In the genomic region with DNA sequence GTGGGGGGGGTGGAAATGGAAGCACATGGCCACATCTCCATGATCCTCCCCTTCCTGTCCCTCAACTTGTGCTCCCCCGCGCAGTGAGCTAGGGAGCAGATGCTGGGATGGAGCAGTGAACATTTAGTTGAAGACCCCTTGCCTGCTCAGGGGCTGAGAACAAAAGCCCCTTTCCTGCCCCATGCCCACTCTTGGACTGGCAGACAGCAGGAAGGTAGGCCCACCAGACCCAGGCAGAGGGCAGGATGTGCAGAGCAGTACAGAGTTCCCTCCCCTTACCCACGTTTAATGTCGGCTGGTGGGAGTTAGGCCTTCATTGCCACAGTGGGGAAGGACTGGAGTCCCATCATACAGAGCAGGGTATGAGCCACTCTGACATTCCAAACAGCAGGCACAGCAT, we compare ENCODE assay signal across 11 mouse cellular contexts. TPM values are rescaled to one million over a fixed set of nuclear protein-coding genes. Genes with fewer than 3 reads are reported as not detected.
DNase-seq lines count a peak whose midpoint lies in the region; ATAC-seq and TF ChIP-seq lines count a peak whose summit lies in the region.
"Had no signal": no experiment of that assay in that cellular context is flagged by ENCODE, and none has a peak within 500 bp of the region (broad histone marks: within the 10 kb centered on the region; RNA-seq: fewer than 3 reads in every experiment).

No protein-coding gene starts in this region.

- 69% methylated on average over 4 of the region's 4 CpGs for WGBS in hindbrain, postnatal 0 days
- WGBS in hindbrain, embryonic 11.5 days, result 74% methylated on average over 4 of the region's 4 CpGs
- 39% methylated on average over 4 of the region's 4 CpGs for WGBS in spleen, adult 2 months
- WGBS in liver, embryonic 13.5 days (ENCODE audit: insufficient replicate concordance), result 59% methylated on average over 4 of the region's 4 CpGs

- no peaks in the 10 kb centered on the region for H3K9me3 ChIP-seq in hindbrain, postnatal 0 days (ENCODE audit: low read length)
- H3K9me3 ChIP-seq in hindbrain, embryonic 11.5 days (ENCODE audit: control insufficient read depth, low read length), result no peaks in the 10 kb centered on the region
- no peaks in the 10 kb centered on the region for H3K9me3 ChIP-seq in liver, embryonic 13.5 days (replicated peaks)

- no peaks in the 10 kb centered on the region for H3K27me3 ChIP-seq in hindbrain, postnatal 0 days (ENCODE audit: insufficient read depth, low read length)
- no peaks in the 10 kb centered on the region for H3K27me3 ChIP-seq in hindbrain, embryonic 11.5 days (ENCODE audit: control insufficient read depth, insufficient read depth, low read length)
- no peaks in the 10 kb centered on the region for H3K27me3 ChIP-seq in spleen, adult 2 months (ENCODE audit: control insufficient read depth, insufficient read depth, low read length)
- no peaks in the 10 kb centered on the region for H3K27me3 ChIP-seq in liver, embryonic 13.5 days

- no peak for TF ChIP-seq POLR2A in spleen, adult 2 months (IDR thresholded peaks at IDR 0.05; ENCODE audit: low read depth, low read length)

- no peak for TF ChIP-seq CTCF in hindbrain, postnatal 0 days (IDR thresholded peaks at IDR 0.05; ENCODE audit: low read depth)
- TF ChIP-seq CTCF in spleen, adult 2 months (IDR thresholded peaks at IDR 0.05; ENCODE audit: extremely low read depth, insufficient read depth, insufficient read length, insufficient replicate concordance), result no peak

- peaks cover 37% of the 10 kb centered on the region for H3K36me3 ChIP-seq in hindbrain, postnatal 0 days (ENCODE audit: insufficient read depth, low read length)
- peaks cover 12% of the 10 kb centered on the region for H3K36me3 ChIP-seq in hindbrain, embryonic 11.5 days (ENCODE audit: control insufficient read depth, insufficient read depth, low read length)
- H3K36me3 ChIP-seq in spleen, adult 2 months (ENCODE audit: control insufficient read depth, insufficient read depth, low read length), result peaks cover 13% of the 10 kb centered on the region
- peaks cover 50% of the 10 kb centered on the region for H3K36me3 ChIP-seq in liver, embryonic 13.5 days

- no peak for ATAC-seq in hindbrain, postnatal 0 days
- no peak for ATAC-seq in hindbrain, embryonic 11.5 days (ENCODE audit: low FRiP score)
- no peak for ATAC-seq in liver, embryonic 13.5 days (ENCODE audit: low read depth)

- H3K4me2 ChIP-seq in hindbrain, postnatal 0 days (ENCODE audit: low read depth, low read length), result no peak overlapping the region
- no peak overlapping the region for H3K4me2 ChIP-seq in hindbrain, embryonic 11.5 days (replicated peaks; ENCODE audit: low read depth, low read length)
- no peak overlapping the region for H3K4me2 ChIP-seq in liver, embryonic 13.5 days

- no peak overlapping the region for H3K9ac ChIP-seq in hindbrain, postnatal 0 days (replicated peaks; ENCODE audit: low read length)
- no peak overlapping the region for H3K9ac ChIP-seq in hindbrain, embryonic 11.5 days (ENCODE audit: low read depth, low read length)
- H3K9ac ChIP-seq in liver, embryonic 13.5 days, result 0 out of 2 replicates have a peak overlapping the region, but pooled peaks have one; percentile 84

- no peak for DNase-seq in hindbrain, postnatal 0 days (ENCODE audit: low spot score)
- no peak for DNase-seq in hindbrain, embryonic 11.5 days (ENCODE audit: low spot score)
- DNase-seq in spleen, adult 2 months (ENCODE audit: low read depth in 1 of 2, low spot score in 2 of 2), result no peak
- no peak for DNase-seq in spleen, postnatal 4 days (ENCODE audit: low spot score in 2 of 2)
- DNase-seq in liver, embryonic 13.5 days, result no peak
- peak; percentile 59 to 66 for DNase-seq in thymus, postnatal 36 days
- DNase-seq in cerebellum, adult 11 months, result no peak
- DNase-seq in frontal cortex, postnatal 25 days (ENCODE audit: low spot score in 2 of 2), result no peak
- DNase-seq: cerebellum, adult 9-10 months; kidney, postnatal 25 days; right cerebral cortex, postnatal 14 days had no signal

- H3K4me3 ChIP-seq in hindbrain, postnatal 0 days (ENCODE audit: low read length), result no peak overlapping the region
- no peak overlapping the region for H3K4me3 ChIP-seq in hindbrain, embryonic 11.5 days (ENCODE audit: low read depth, low read length)
- H3K4me3 ChIP-seq in spleen, adult 2 months (ENCODE audit: extremely low read depth, insufficient read depth, insufficient read length), result no peak overlapping the region
- no peak overlapping the region for H3K4me3 ChIP-seq in liver, embryonic 13.5 days (replicated peaks)

- peaks cover 11% of the 10 kb centered on the region; the same call in 1 of the 2 replicates for H3K4me1 ChIP-seq in hindbrain, postnatal 0 days (ENCODE audit: insufficient read depth, low read length)
- peaks cover 2% of the 10 kb centered on the region; the same call in 1 of the 2 replicates for H3K4me1 ChIP-seq in hindbrain, embryonic 11.5 days (replicated peaks; ENCODE audit: control insufficient read depth, insufficient read depth, low read length)
- H3K4me1 ChIP-seq in spleen, adult 2 months (ENCODE audit: control insufficient read depth, insufficient read depth, insufficient read length), result peaks cover 47% of the 10 kb centered on the region
- peaks cover 69% of the 10 kb centered on the region for H3K4me1 ChIP-seq in liver, embryonic 13.5 days (replicated peaks)

- peak overlapping the region; percentile 45; the same call in 1 of the 2 replicates for H3K27ac ChIP-seq in hindbrain, postnatal 0 days
- no peak overlapping the region for H3K27ac ChIP-seq in hindbrain, embryonic 11.5 days (ENCODE audit: low read depth, low read length)
- peak overlapping the region; percentile 97 for H3K27ac ChIP-seq in spleen, adult 2 months (ENCODE audit: insufficient read depth, low read length)
- peak overlapping the region; percentile 78 for H3K27ac ChIP-seq in liver, embryonic 13.5 days

RNA-seq across cellular contexts. Expression of a gene that starts 1.6 kb away (rescaled TPM):
- 4.3 and 5.4 TPM in 2 replicates for total RNA-seq in hindbrain, postnatal 0 days (2014; rRNA removed)
- polyA plus RNA-seq in hindbrain, postnatal 0 days (2015; fragmentation: Nextera tagmentation; extraction: Ambion mirVana), result 4.3 and 4.8 TPM in 2 replicates
- polyA plus RNA-seq in hindbrain, embryonic 11.5 days (2014; fragmentation: Nextera tagmentation; extraction: Ambion mirVana), result 8.8 and 9.4 TPM in 2 replicates
- polyA plus RNA-seq in spleen, adult 2 months (2012; rRNA removed), result 183 and 205 TPM in 2 replicates
- 2.7 and 3.5 TPM in 2 replicates for polyA plus RNA-seq in liver, embryonic 13.5 days (2015; fragmentation: Nextera tagmentation; extraction: Ambion mirVana)

RNA-seq across cellular contexts. Expression of a gene that starts 24.5 kb away (rescaled TPM):
- 63.1 and 73.8 TPM in 2 replicates for total RNA-seq in hindbrain, postnatal 0 days (2014; rRNA removed)
- 45.2 and 45.4 TPM in 2 replicates for polyA plus RNA-seq in hindbrain, postnatal 0 days (2015; fragmentation: Nextera tagmentation; extraction: Ambion mirVana)
- 21.9 and 22.7 TPM in 2 replicates for polyA plus RNA-seq in hindbrain, embryonic 11.5 days (2014; fragmentation: Nextera tagmentation; extraction: Ambion mirVana)
- 28.6 and 36.1 TPM in 2 replicates for polyA plus RNA-seq in spleen, adult 2 months (2012; rRNA removed)
- polyA plus RNA-seq in liver, embryonic 13.5 days (2015; fragmentation: Nextera tagmentation; extraction: Ambion mirVana), result 10.0 and 10.7 TPM in 2 replicates

RNA-seq across cellular contexts. Expression of a gene that starts 25.4 kb away (rescaled TPM):
- total RNA-seq in hindbrain, postnatal 0 days (2014; rRNA removed), result 234 and 248 TPM in 2 replicates
- polyA plus RNA-seq in hindbrain, postnatal 0 days (2015; fragmentation: Nextera tagmentation; extraction: Ambion mirVana), result 128 and 141 TPM in 2 replicates
- 112 and 130 TPM in 2 replicates for polyA plus RNA-seq in hindbrain, embryonic 11.5 days (2014; fragmentation: Nextera tagmentation; extraction: Ambion mirVana)
- 121 and 148 TPM in 2 replicates for polyA plus RNA-seq in spleen, adult 2 months (2012; rRNA removed)
- polyA plus RNA-seq in liver, embryonic 13.5 days (2015; fragmentation: Nextera tagmentation; extraction: Ambion mirVana), result 32.8 and 34.0 TPM in 2 replicates

RNA-seq across cellular contexts. Expression of a gene that starts 34.0 kb away (rescaled TPM):
- total RNA-seq in hindbrain, postnatal 0 days (2014; rRNA removed), result 85.9 and 95.6 TPM in 2 replicates
- 7.2 TPM in 2 replicates for polyA plus RNA-seq in hindbrain, postnatal 0 days (2015; fragmentation: Nextera tagmentation; extraction: Ambion mirVana)
- 7.6 and 8.0 TPM in 2 replicates for polyA plus RNA-seq in hindbrain, embryonic 11.5 days (2014; fragmentation: Nextera tagmentation; extraction: Ambion mirVana)
- polyA plus RNA-seq in spleen, adult 2 months (2012; rRNA removed), result 9.2 and 18.1 TPM in 2 replicates
- 0.15 and 0.17 TPM in 2 replicates for polyA plus RNA-seq in liver, embryonic 13.5 days (2015; fragmentation: Nextera tagmentation; extraction: Ambion mirVana)

RNA-seq across cellular contexts. Expression of a gene that starts 50.5 kb away (rescaled TPM):
- 4.1 TPM in 1 of 2 replicates, not detected in the other for total RNA-seq in hindbrain, postnatal 0 days (2014; rRNA removed)
- 0.62 and 4.7 TPM in 2 replicates for polyA plus RNA-seq in hindbrain, postnatal 0 days (2015; fragmentation: Nextera tagmentation; extraction: Ambion mirVana)
- 9.0 and 11.0 TPM in 2 replicates for polyA plus RNA-seq in hindbrain, embryonic 11.5 days (2014; fragmentation: Nextera tagmentation; extraction: Ambion mirVana)
- 7.9 and 8.6 TPM in 2 replicates for polyA plus RNA-seq in spleen, adult 2 months (2012; rRNA removed)
- polyA plus RNA-seq in liver, embryonic 13.5 days (2015; fragmentation: Nextera tagmentation; extraction: Ambion mirVana), result 0.67 and 0.81 TPM in 2 replicates

Comparison
In these comparisons a context has a peak if more than half of its experiments do, and no peak if none do; other contexts are left out.
1. DNase-seq: peak in thymus, postnatal 36 days (2 of 2); none in hindbrain, postnatal 0 days (single experiment), hindbrain, embryonic 11.5 days (single experiment), spleen, adult 2 months (0 of 2), spleen, postnatal 4 days (0 of 2), liver, embryonic 13.5 days (single experiment), cerebellum, adult 11 months (single experiment) and frontal cortex, postnatal 25 days (0 of 2).
2. RNA of a gene that starts 1.6 kb away (polyA plus RNA-seq): 183 to 205 TPM in spleen, adult 2 months; 8.8 to 9.4 TPM in hindbrain, embryonic 11.5 days, 4.3 to 4.8 TPM in hindbrain, postnatal 0 days and 2.7 to 3.5 TPM in liver, embryonic 13.5 days; every median in the first group is over 10 times any median in the second.